Mouse (Mus musculus): ENCODE measurements around the gene Ppp1r21. TPM values are rescaled to one million over a fixed set of nuclear protein-coding genes. Genes with fewer than 3 reads are reported as not detected.

The Ppp1r21 gene
- total and polyA plus RNA-seq, 3 experiments: 11.1 to 16.2 TPM; not detected in 1

DNA sequence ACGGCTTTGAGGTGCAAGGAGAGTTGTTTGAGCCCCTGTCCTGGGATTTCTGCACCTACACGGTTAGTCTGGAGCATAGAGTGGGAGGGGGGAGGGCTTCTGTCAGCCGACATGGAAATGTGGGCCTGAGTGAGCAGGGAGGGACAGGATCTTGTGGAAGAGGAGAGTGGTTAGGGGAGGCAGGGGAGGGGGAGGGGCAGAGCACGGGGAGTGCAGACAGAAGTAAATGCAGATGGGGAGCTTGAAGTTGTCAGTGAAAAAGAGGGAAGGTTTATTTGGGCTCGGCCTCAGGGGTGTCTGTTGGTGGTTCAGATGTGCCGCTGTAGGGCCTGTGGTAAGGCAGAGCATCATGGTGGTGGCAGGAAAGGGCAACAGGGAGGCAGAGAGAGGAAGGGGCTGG, 22.6 kb downstream of the Ppp1r21 start:
- no peak overlapping the region for H3K4me3 ChIP-seq (ENCODE audit: control insufficient read depth in 1 of 2, insufficient read depth in 1 of 2, low read depth in 2 of 2, low read length in 2 of 2)
- no peaks in the 10 kb centered on the region; a peak in 1 of 4 replicates for H3K4me1 ChIP-seq (ENCODE audit: control insufficient read depth in 1 of 2, insufficient read depth in 2 of 2, low read length in 2 of 2)
- no peaks in the 10 kb centered on the region for H3K79me2 ChIP-seq (ENCODE audit: control insufficient read depth, insufficient read depth, low read length, poor library complexity)
- H3K27me3 ChIP-seq (ENCODE audit: control insufficient read depth in 1 of 2, insufficient read depth in 2 of 2, low read length in 2 of 2): no peaks in the 10 kb centered on the region
- no peak for TF ChIP-seq MAFK (IDR thresholded peaks at IDR 0.05; ENCODE audit: borderline replicate concordance, low read depth, low read length)
- no peak for TF ChIP-seq MXI1 (IDR thresholded peaks at IDR 0.05; ENCODE audit: low read depth, low read length)
- no peak for TF ChIP-seq UBTF (IDR thresholded peaks at IDR 0.05; ENCODE audit: borderline replicate concordance, insufficient read depth, low read depth, low read length)
- TF ChIP-seq MYB (IDR thresholded peaks at IDR 0.05; ENCODE audit: low read depth, low read length): no peak
- no peak for TF ChIP-seq TAL1 (IDR thresholded peaks at IDR 0.05; ENCODE audit: low read length)
- TF ChIP-seq ELF1 (IDR thresholded peaks at IDR 0.05; ENCODE audit: low read depth, low read length): no peak
- no peak for TF ChIP-seq RCOR1 (IDR thresholded peaks at IDR 0.05; ENCODE audit: low read depth, low read length)
- no peak for TF ChIP-seq ZMIZ1 (IDR thresholded peaks at IDR 0.05; ENCODE audit: low read depth, low read length)
- no peak for TF ChIP-seq POLR2AphosphoS5 (IDR thresholded peaks at IDR 0.05; ENCODE audit: borderline replicate concordance, low read depth, low read length)
- TF ChIP-seq TBP (IDR thresholded peaks at IDR 0.05; ENCODE audit: low read depth, low read length): no peak
- no peak overlapping the region for H3K27ac ChIP-seq (ENCODE audit: control insufficient read depth, low read depth, low read length)
- DNase-seq (ENCODE audit: low read depth, low spot score): no peak
- no peaks in the 10 kb centered on the region for H3K9me3 ChIP-seq (replicated peaks; ENCODE audit: insufficient read depth, low read length)
- no peaks in the 10 kb centered on the region for H3K36me3 ChIP-seq (ENCODE audit: control insufficient read depth in 1 of 2, insufficient read depth in 2 of 2, low read length in 2 of 2)
- no peak overlapping the region for H3K9ac ChIP-seq (ENCODE audit: control insufficient read depth, low read depth, low read length, poor library complexity, severe bottlenecking)

DNA sequence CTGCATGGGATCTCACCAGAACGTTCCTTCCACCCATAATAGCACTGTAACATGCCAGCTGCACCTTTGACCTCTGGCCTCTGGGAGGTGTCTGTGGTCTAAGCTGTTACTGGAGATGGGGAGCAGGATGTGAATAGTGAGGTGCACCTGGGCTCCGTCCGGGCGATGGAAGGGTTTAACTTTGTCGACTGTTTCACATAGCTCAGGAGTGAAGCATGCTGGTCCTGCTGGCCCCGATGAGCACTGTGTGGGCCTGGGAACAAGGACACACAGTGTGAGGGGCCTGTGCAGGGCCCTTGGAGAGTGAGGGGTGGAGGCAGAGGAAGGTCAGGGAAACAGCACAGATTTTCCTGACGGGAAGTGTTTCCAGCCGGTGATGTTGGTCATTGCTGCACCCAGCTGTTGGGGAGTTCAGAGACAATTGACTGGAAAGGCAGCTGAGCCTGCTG, 23.1 kb downstream of the Ppp1r21 start:
- Histone ChIP-seq H3K9me3 (replicated peaks; ENCODE audit: insufficient read depth, low read length) (no peaks in the 10 kb centered on the region), H3K79me2 (ENCODE audit: control insufficient read depth, insufficient read depth, low read length, poor library complexity) (no peaks in the 10 kb centered on the region), H3K4me1 (ENCODE audit: control insufficient read depth in 1 of 2, insufficient read depth in 2 of 2, low read length in 2 of 2) (no peaks in the 10 kb centered on the region; a peak in 1 of 4 replicates), H3K27me3 (ENCODE audit: control insufficient read depth in 1 of 2, insufficient read depth in 2 of 2, low read length in 2 of 2) (no peaks in the 10 kb centered on the region), H3K4me3 (ENCODE audit: control insufficient read depth in 1 of 2, insufficient read depth in 1 of 2, low read depth in 2 of 2, low read length in 2 of 2) (no peak overlapping the region), H3K36me3 (ENCODE audit: control insufficient read depth in 1 of 2, insufficient read depth in 2 of 2, low read length in 2 of 2) (no peaks in the 10 kb centered on the region), H3K27ac (ENCODE audit: control insufficient read depth, low read depth, low read length) (no peak overlapping the region), H3K9ac (ENCODE audit: control insufficient read depth, low read depth, low read length, poor library complexity, severe bottlenecking) (no peak overlapping the region)
- no peak for TF ChIP-seq ZC3H11A (IDR thresholded peaks at IDR 0.05; ENCODE audit: low read depth, low read length)
- no peak for TF ChIP-seq USF1 (IDR thresholded peaks at IDR 0.05; ENCODE audit: low read depth, low read length)
- TF ChIP-seq POLR2AphosphoS2 (IDR thresholded peaks at IDR 0.05; ENCODE audit: low read length): no peak
- no peak for TF ChIP-seq GATA1 (IDR thresholded peaks at IDR 0.05; ENCODE audit: low read depth, low read length)
- TF ChIP-seq SIN3A (IDR thresholded peaks at IDR 0.05; ENCODE audit: low read length): no peak
- no peak for TF ChIP-seq CHD1 (IDR thresholded peaks at IDR 0.05; ENCODE audit: low read depth, low read length)
- no peak for TF ChIP-seq BHLHE40 (IDR thresholded peaks at IDR 0.05; ENCODE audit: borderline replicate concordance, low read depth, low read length)
- TF ChIP-seq ZNF384 (IDR thresholded peaks at IDR 0.05; ENCODE audit: low read depth, low read length): no peak
- no peak for TF ChIP-seq SMC3 (IDR thresholded peaks at IDR 0.05; ENCODE audit: low read depth, low read length)
- TF ChIP-seq ZMIZ1 (IDR thresholded peaks at IDR 0.05; ENCODE audit: low read depth, low read length): no peak
- TF ChIP-seq ETS1 (IDR thresholded peaks at IDR 0.05; ENCODE audit: low read depth, low read length): no peak
- no peak for TF ChIP-seq MEF2A (IDR thresholded peaks at IDR 0.05; ENCODE audit: extremely low read depth, insufficient replicate concordance, low read depth, low read length, poor library complexity, severe bottlenecking)
- no peak for TF ChIP-seq NRF1 (IDR thresholded peaks at IDR 0.05; ENCODE audit: insufficient read depth, low read depth, low read length, poor library complexity, severe bottlenecking)
- TF ChIP-seq USF2 (IDR thresholded peaks at IDR 0.05; ENCODE audit: borderline replicate concordance in 1 of 2, insufficient read depth in 1 of 2, low read depth in 1 of 2, low read length in 2 of 2): no peak
- no peak for TF ChIP-seq NELFE (IDR thresholded peaks at IDR 0.05; ENCODE audit: low read depth, low read length)
- no peak for TF ChIP-seq TAL1 (IDR thresholded peaks at IDR 0.05; ENCODE audit: low read length)
- DNase-seq (ENCODE audit: low read depth, low spot score): no peak

All from MEL (cell line).